Mouse (Mus musculus) liver, embryonic 13.5 days (tissue): ENCODE measurements at regions not wholly inside any gene's neighbourhood (a gene's known extent, or its start where the extent isn't known, plus 50 kb on each side); places are given as distances from the start of the nearest gene placed in this dataset.

Experiments
- ATAC-seq: fragments of 200-750 bp; cut with Nextera tagmentation; 2 replicates; pipeline ENCODE4 v1.8.0; 2017; ENCODE audit warnings: low read depth, mild to moderate bottlenecking, moderate number of reproducible peaks, moderate library complexity
- DNase-seq: peaks from one replicate; pipeline ENCODE4 v3.0.0; 2022
- H3K27ac ChIP-seq: fragments of 300-500 bp; sonication (generic); 2 replicates; pipeline ENCODE4 v1.5.1; 2015; ENCODE audit warnings: moderate library complexity, mild to moderate bottlenecking, inconsistent platforms
- H3K27me3 ChIP-seq: fragments of 300-500 bp; sonication (generic); 2 replicates; pipeline ENCODE4 v1.6.1; 2015; ENCODE audit warnings: mild to moderate bottlenecking, inconsistent platforms
- H3K36me3 ChIP-seq: fragments of 300-500 bp; sonication (generic); 2 replicates; pipeline ENCODE4 v1.6.1; 2015; ENCODE audit warnings: mild to moderate bottlenecking, inconsistent platforms
- H3K4me1 ChIP-seq: fragments of 300-500 bp; sonication (generic); replicated peaks from 2 replicates; pipeline ENCODE4 v1.6.1; 2015; ENCODE audit warnings: inconsistent platforms
- H3K4me2 ChIP-seq: fragments of 300-500 bp; sonication (generic); 2 replicates; pipeline ENCODE4 v1.6.1; 2015; ENCODE audit warnings: inconsistent platforms, mild to moderate bottlenecking, moderate library complexity
- H3K4me3 ChIP-seq: fragments of 300-500 bp; sonication (generic); replicated peaks from 2 replicates; pipeline ENCODE4 v1.5.1; 2015; ENCODE audit warnings: mild to moderate bottlenecking, inconsistent platforms
- H3K9ac ChIP-seq: fragments of 300-500 bp; sonication (generic); 2 replicates; pipeline ENCODE4 v1.6.1; 2015; ENCODE audit warnings: mild to moderate bottlenecking, inconsistent platforms
- H3K9me3 ChIP-seq: fragments of 300-500 bp; sonication (generic); replicated peaks from 2 replicates; pipeline ENCODE4 v1.6.1; 2016; ENCODE audit warnings: inconsistent platforms
- WGBS: fragments of 180-500 bp; shearing (Covaris S2); methylation state at CpG from one replicate; pipeline ENCODE4 v1.1.7; 2015; ENCODE audit not compliant: insufficient replicate concordance; 5-methylcytosine and 5-hydroxymethylcytosine counted together

GRCm38 (mm10) chr2:48432545-48432944 lies 381.4 kb upstream of the Acvr2a start:
- H3K9ac ChIP-seq = no peak overlapping the region
- H3K27me3 ChIP-seq = no peaks in the 10 kb centered on the region
- H3K4me1 ChIP-seq = no peaks in the 10 kb centered on the region
- no peaks in the 10 kb centered on the region for H3K9me3 ChIP-seq
- no peak overlapping the region for H3K4me2 ChIP-seq
- no peak overlapping the region for H3K4me3 ChIP-seq
- 58% methylated on average over 1 of the region's 1 CpGs for WGBS
- H3K36me3 ChIP-seq = no peaks in the 10 kb centered on the region
- no peak overlapping the region for H3K27ac ChIP-seq
- ATAC-seq (no peak), DNase-seq (no peak)

GRCm38 (mm10) chr2:48441296-48441990 lies 372.5 kb upstream of the Acvr2a start:
- Histone ChIP-seq H3K4me2 (no peak overlapping the region), H3K27ac (no peak overlapping the region)

GRCm38 (mm10) chr2:48441991-48442544 lies 371.8 kb upstream of the Acvr2a start:
- 62% methylated on average over 10 of the region's 10 CpGs for WGBS
- H3K36me3 ChIP-seq = no peaks in the 10 kb centered on the region
- no peak overlapping the region for H3K9ac ChIP-seq
- H3K4me3 ChIP-seq = no peak overlapping the region
- 0 out of 2 replicates have a peak, but pooled peaks cover 4% of the 10 kb centered on the region for H3K4me1 ChIP-seq
- no peak overlapping the region for H3K27ac ChIP-seq
- no peak overlapping the region for H3K4me2 ChIP-seq
- no peak for DNase-seq
- no peaks in the 10 kb centered on the region for H3K9me3 ChIP-seq
- H3K27me3 ChIP-seq = no peaks in the 10 kb centered on the region
- no peak for ATAC-seq

More at GRCm38 (mm10) chr2:48441296-48441990, 372.5 kb upstream of the Acvr2a start:
- DNase-seq (no peak), ATAC-seq (peak; percentile 53)
- no peak overlapping the region for H3K9ac ChIP-seq
- no peaks in the 10 kb centered on the region for H3K27me3 ChIP-seq
- H3K4me1 ChIP-seq = 0 out of 2 replicates have a peak, but pooled peaks cover 4% of the 10 kb centered on the region
- no peak overlapping the region for H3K4me3 ChIP-seq
- no peaks in the 10 kb centered on the region for H3K36me3 ChIP-seq
- WGBS = 65% methylated on average over 11 of the region's 11 CpGs
- no peaks in the 10 kb centered on the region for H3K9me3 ChIP-seq

- DNase-seq (no peak), ATAC-seq (no peak)
- Histone ChIP-seq H3K27ac (no peak overlapping the region), H3K4me2 (no peak overlapping the region), H3K36me3 (no peaks in the 10 kb centered on the region), H3K4me1 (0 out of 2 replicates have a peak, but pooled peaks cover 4% of the 10 kb centered on the region), H3K27me3 (no peaks in the 10 kb centered on the region), H3K9me3 (no peaks in the 10 kb centered on the region), H3K4me3 (no peak overlapping the region), H3K9ac (no peak overlapping the region)
- WGBS = 53% methylated on average over 5 of the region's 5 CpGs
Observed at GRCm38 (mm10) chr2:48445898-48446604, 367.9 kb upstream of the Acvr2a start.

GRCm38 (mm10) chr2:48446617-48447016 lies 367.3 kb upstream of the Acvr2a start:
- no peaks in the 10 kb centered on the region for H3K9me3 ChIP-seq
- no peak overlapping the region for H3K9ac ChIP-seq
- DNase-seq (no peak), ATAC-seq (no peak)
- H3K27ac ChIP-seq = no peak overlapping the region
- H3K4me2 ChIP-seq = no peak overlapping the region
- 0 out of 2 replicates have a peak, but pooled peaks cover 2% of the 10 kb centered on the region for H3K4me1 ChIP-seq
- H3K27me3 ChIP-seq = no peaks in the 10 kb centered on the region
- 62% methylated on average over 5 of the region's 5 CpGs for WGBS
- no peak overlapping the region for H3K4me3 ChIP-seq
- H3K36me3 ChIP-seq = no peaks in the 10 kb centered on the region

- Histone ChIP-seq H3K9me3 (no peaks in the 10 kb centered on the region), H3K27ac (no peak overlapping the region), H3K4me2 (no peak overlapping the region), H3K36me3 (no peaks in the 10 kb centered on the region), H3K4me3 (no peak overlapping the region), H3K9ac (no peak overlapping the region), H3K4me1 (no peaks in the 10 kb centered on the region), H3K27me3 (no peaks in the 10 kb centered on the region)
- 62% methylated on average over 7 of the region's 7 CpGs for WGBS
- ATAC-seq (no peak), DNase-seq (no peak)
Observed at GRCm38 (mm10) chr2:48449165-48449842, 364.6 kb upstream of the Acvr2a start.

- Histone ChIP-seq H3K9ac (no peak overlapping the region), H3K4me1 (no peaks in the 10 kb centered on the region), H3K27ac (no peak overlapping the region), H3K9me3 (no peaks in the 10 kb centered on the region), H3K4me2 (no peak overlapping the region), H3K36me3 (no peaks in the 10 kb centered on the region), H3K27me3 (no peaks in the 10 kb centered on the region), H3K4me3 (no peak overlapping the region)
- no peak for ATAC-seq
- WGBS = 32% methylated on average over 7 of the region's 7 CpGs
- DNase-seq = no peak
Observed at GRCm38 (mm10) chr2:48456072-48457040, 357.6 kb upstream of the Acvr2a start.

GRCm38 (mm10) chr2:48457117-48457516 lies 356.8 kb upstream of the Acvr2a start:
- Histone ChIP-seq H3K4me1 (no peaks in the 10 kb centered on the region), H3K4me3 (no peak overlapping the region), H3K36me3 (no peaks in the 10 kb centered on the region), H3K27ac (no peak overlapping the region), H3K9ac (no peak overlapping the region), H3K4me2 (no peak overlapping the region), H3K27me3 (no peaks in the 10 kb centered on the region), H3K9me3 (no peaks in the 10 kb centered on the region)
- DNase-seq = no peak
- ATAC-seq = no peak
- WGBS = 66% methylated on average over 4 of the region's 4 CpGs

GRCm38 (mm10) chr2:48465483-48465882 lies 348.4 kb upstream of the Acvr2a start:
- no peaks in the 10 kb centered on the region for H3K36me3 ChIP-seq
- no peaks in the 10 kb centered on the region for H3K9me3 ChIP-seq
- H3K4me3 ChIP-seq = no peak overlapping the region
- WGBS = 47% methylated on average over 4 of the region's 4 CpGs
- H3K27ac ChIP-seq = no peak overlapping the region
- H3K4me2 ChIP-seq = no peak overlapping the region
- H3K27me3 ChIP-seq = no peaks in the 10 kb centered on the region
- no peak for DNase-seq
- ATAC-seq = no peak
- no peaks in the 10 kb centered on the region for H3K4me1 ChIP-seq
- H3K9ac ChIP-seq = no peak overlapping the region

GRCm38 (mm10) chr2:48468895-48469294 lies 345.0 kb upstream of the Acvr2a start:
- H3K4me3 ChIP-seq = no peak overlapping the region
- no peaks in the 10 kb centered on the region for H3K4me1 ChIP-seq
- no peak for ATAC-seq
- no peaks in the 10 kb centered on the region for H3K27me3 ChIP-seq
- WGBS = 63% methylated on average over 4 of the region's 4 CpGs
- no peak overlapping the region for H3K27ac ChIP-seq
- DNase-seq = no peak
- H3K36me3 ChIP-seq = no peaks in the 10 kb centered on the region
- H3K4me2 ChIP-seq = no peak overlapping the region
- H3K9me3 ChIP-seq = no peaks in the 10 kb centered on the region
- no peak overlapping the region for H3K9ac ChIP-seq
